Mouse (Mus musculus): ENCODE data around the gene Prss32. TPM values are rescaled to one million over a fixed set of nuclear protein-coding genes. Genes with fewer than 3 reads are reported as not detected.

Prss32 gene
- total RNA-seq (2023) = not detected

GRCm38 (mm10) chr17:23843812-23844273 lies at the start of gene Prss32, which contains the start of gene Prss41:
Gene Prss32 (plus strand): TSS chr17:23843855.
Gene Prss41 (minus strand): TSS chr17:23844172.

GRCm38 (mm10) chr17:23829064-23829619 lies 14.5 kb upstream of the Prss32 start, which contains the start of gene Elob:
Gene Elob (minus strand): TSS chr17:23829136.

GRCm38 (mm10) chr17:23836006-23836575 lies 7.6 kb upstream of the Prss32 start, which contains the start of gene Prss33:
Gene Prss33 (minus strand): TSS chr17:23836056.

DNA sequence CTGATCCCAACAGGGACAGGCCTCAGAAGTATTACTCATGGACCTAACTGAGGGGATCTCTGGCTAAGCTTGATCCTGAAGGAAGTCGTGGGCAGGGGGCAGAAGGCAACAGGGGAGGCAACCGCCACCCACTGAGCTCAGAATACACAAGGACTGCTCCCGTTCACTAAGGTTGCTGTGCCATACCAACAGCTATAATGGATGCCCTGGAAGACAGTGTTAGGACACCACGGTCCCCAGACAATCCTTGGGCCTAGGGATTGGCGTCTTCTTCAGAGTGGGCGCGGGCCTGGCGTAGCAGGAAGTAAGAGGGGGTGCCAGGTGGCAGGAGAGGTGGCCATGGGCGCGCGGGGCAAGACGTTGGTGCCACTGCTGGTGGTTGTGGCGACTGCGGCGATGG lies 24.1 kb downstream of the Prss32 start, which contains the start of gene Prss21:
TSS of gene Prss21 (plus strand) at position 301 of the 400 bp plus-strand sequence.

GRCm38 (mm10) chr17:23880576-23880975 lies 36.9 kb downstream of the Prss32 start, which contains the start of the genes Dcpp1 and Dcpp2:
Gene Dcpp1 (plus strand): TSS chr17:23880876.
Gene Dcpp2 (plus strand): TSS chr17:23880880.

Other genes with a start within 250 kb of the Prss32 start
- not detected for gene Zfp13, start 244.4 kb upstream of the Prss32 start, total RNA-seq (2023)
- gene Zscan10, start 243.0 kb upstream of the Prss32 start, total RNA-seq (2023) = not detected
- gene Mmp25, start 198.6 kb upstream of the Prss32 start, total RNA-seq (2023) = 0.34 TPM
- gene Bicdl2, start 183.3 kb upstream of the Prss32 start, total RNA-seq (2023) = 0.34 TPM
- 34.9 TPM for gene Hcfc1r1, start 170.3 kb upstream of the Prss32 start, total RNA-seq (2023)
- 23.4 TPM for gene Thoc6, start 170.0 kb upstream of the Prss32 start, total RNA-seq (2023)
- 38.4 TPM for gene Tnfrsf12a, start 166.4 kb upstream of the Prss32 start, total RNA-seq (2023)
- not detected for gene Cldn6, start 164.6 kb upstream of the Prss32 start, total RNA-seq (2023)
- not detected for gene Cldn9, start 159.8 kb upstream of the Prss32 start, total RNA-seq (2023)
- not detected for gene 1520401A03Rik, start 121.1 kb upstream of the Prss32 start, total RNA-seq (2023)
- gene Pkmyt1, start 117.5 kb upstream of the Prss32 start, total RNA-seq (2023) = 35.0 TPM
- gene Paqr4, start 103.0 kb upstream of the Prss32 start, total RNA-seq (2023) = 2.6 TPM
- gene Kremen2, start 98.0 kb upstream of the Prss32 start, total RNA-seq (2023) = 1.1 TPM
- 23.9 TPM for gene Flywch1, start 72.3 kb upstream of the Prss32 start, total RNA-seq (2023)
- gene Flywch2, start 57.8 kb upstream of the Prss32 start, total RNA-seq (2023) = not detected
- gene Srrm2, start 53.3 kb upstream of the Prss32 start, total RNA-seq (2023) = 1,331 TPM
- 176 TPM for gene Elob, start 14.7 kb upstream of the Prss32 start, total RNA-seq (2023)
- gene Prss33, start 7.8 kb upstream of the Prss32 start, total RNA-seq (2023) = not detected
- gene Prss41, start 317 bp downstream of the Prss32 start, total RNA-seq (2023) = 0.86 TPM
- not detected for gene Prss21, start 24.2 kb downstream of the Prss32 start, total RNA-seq (2023)
- not detected for gene Dcpp1, start 37.0 kb downstream of the Prss32 start, total RNA-seq (2023)
- not detected for gene Dcpp2, start 37.0 kb downstream of the Prss32 start, total RNA-seq (2023)
- not detected for gene Dcpp3, start 73.6 kb downstream of the Prss32 start, total RNA-seq (2023)
- gene Sbp, start 97.8 kb downstream of the Prss32 start, total RNA-seq (2023) = not detected
- not detected for gene Sbpl, start 111.4 kb downstream of the Prss32 start, total RNA-seq (2023)
- gene Prss30, start 136.7 kb downstream of the Prss32 start, total RNA-seq (2023) = 3.3 TPM
- gene Prss22, start 154.2 kb downstream of the Prss32 start, total RNA-seq (2023) = not detected
- not detected for gene Prss27, start 194.3 kb downstream of the Prss32 start, total RNA-seq (2023)
- 29.3 TPM for gene Kctd5, start 229.6 kb downstream of the Prss32 start, total RNA-seq (2023)

Data from CD8-positive naive resting alpha-beta T cell, adult 57 days (primary cell).